Mouse (Mus musculus) B cell, adult 2 months (primary cell): ENCODE data around the gene Nt5c.
A peak's percentile ranks its signal among the peaks of the same experiment; 100 is the strongest.
"Not testable (repeated sequence)": the region's sequence is repeated elsewhere in the genome, so short reads cannot be mapped to it uniquely, and the experiment has no call there.

Experiments
- DNase-seq, 2 experiments: peaks; one replicate each; pipeline ENCODE4 v3.0.0; 2022

The Nt5c gene

DNA sequence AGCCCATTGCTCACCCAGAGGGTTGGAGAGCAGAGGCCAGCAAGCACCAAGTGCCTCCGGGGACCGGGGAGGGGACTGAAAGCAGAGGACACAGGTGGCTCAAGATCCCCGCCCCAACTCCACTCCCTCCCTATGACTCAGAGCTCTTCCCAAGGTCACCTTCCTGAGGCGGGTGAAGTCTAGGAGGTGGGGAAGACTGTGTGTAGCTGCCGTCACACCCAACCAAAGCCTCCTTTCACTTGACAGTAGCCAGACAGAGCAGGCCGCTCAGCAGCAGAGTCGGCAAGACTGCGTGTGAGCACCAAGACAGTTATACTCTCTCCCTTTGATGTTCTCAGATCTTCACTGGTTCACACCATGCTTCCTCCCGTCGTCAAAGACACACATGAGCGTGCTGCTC is 28.3 kb downstream of the Nt5c start:
- no peak for DNase-seq

DNA sequence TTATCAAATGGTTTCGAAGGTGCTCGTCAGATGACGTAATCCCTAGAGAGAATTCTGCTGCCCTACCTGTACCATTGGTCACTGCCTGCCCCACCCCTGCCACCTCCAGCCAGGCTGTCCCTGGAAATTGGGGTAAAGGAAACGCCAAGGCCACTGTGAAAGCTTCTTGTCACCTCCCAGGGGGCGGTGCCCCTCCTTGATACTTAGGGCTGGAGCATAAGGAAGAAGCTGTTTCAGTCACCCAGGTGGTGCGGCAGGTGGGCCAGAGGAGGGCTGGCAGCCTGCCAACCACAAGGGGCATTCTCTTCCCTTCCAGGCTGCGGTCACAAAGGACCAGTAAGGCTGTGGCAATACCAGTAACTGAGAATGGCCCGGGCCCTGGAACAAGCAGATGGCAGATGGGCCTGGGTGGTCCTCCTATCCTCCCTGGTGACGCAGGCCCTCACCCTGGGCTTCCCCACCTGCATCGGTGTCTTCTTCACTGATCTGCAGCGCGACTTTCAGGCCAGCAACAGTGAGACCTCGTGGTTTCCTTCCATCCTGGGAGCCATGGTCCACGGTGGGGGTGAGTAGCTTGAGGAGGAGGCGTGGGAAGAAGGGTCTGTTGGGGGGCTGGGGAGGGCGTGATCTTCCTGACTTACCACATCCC is 29.3 kb downstream of the Nt5c start, which contains the start of gene Slc16a5:
TSS of gene Slc16a5 (plus strand) at position 232 of the 649 bp plus-strand sequence.
- DNase-seq: no peak

DNA sequence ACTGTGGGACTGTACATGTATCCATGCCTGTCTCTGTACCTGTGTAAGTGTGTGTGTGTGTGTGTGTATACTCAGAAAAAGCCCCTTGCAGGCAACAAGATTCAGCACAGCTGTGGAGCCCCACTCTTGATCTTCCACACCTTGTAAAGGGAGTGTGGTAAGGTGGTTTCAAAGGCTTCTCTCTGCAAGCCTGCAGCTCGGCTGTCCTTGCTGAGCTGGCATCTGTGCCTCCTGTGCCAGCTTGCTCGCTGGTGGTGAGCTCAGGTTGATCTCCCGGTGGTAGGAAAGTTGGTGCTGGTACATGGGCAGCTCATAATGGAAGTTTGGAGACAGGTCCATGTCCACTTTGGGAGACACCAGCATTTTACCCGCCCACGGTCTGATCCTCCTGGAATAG is 29.8 kb downstream of the Nt5c start:
- no peak for DNase-seq

DNA sequence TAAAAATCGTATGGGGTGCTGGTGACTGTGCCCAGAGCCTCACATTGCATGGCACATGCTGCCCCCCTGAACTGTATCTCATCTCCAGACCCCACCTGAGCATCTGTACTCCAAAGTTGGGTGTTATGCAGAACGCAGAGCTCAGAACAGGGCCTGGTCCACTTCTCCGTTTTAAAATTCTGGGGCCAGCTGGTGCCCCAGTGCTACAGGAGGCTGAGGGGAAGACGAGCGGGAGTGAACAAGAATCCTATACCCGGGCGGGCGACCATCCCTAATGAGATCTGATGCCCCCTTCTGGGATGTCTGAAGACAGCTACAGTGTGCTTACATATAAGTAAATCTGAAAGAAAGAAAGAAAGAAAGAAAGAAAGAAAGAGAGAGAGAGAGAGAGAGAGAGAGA is 30.7 kb downstream of the Nt5c start:
- peak in 1 of 2 experiments; percentile 13 for DNase-seq

DNA sequence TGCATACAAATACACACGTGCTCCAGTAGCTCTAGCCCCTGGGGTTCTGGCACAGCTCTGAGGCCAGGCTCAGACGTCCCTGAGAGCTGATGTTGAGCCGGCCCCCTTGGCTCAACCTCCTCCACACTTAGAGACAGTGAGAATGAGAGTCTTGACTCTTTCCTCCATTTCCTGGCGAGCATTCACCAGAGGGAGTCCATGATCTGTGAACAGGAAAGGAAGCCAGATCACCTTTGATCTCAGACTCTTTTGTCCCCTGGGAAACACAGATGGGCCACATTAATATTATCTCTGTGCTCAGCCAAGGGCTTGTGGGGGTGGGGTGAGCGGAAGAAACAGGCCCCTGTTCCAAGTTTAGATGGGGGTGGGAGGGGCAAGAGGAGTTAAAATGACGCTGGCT is 34.3 kb downstream of the Nt5c start:
- DNase-seq: no peak

DNA sequence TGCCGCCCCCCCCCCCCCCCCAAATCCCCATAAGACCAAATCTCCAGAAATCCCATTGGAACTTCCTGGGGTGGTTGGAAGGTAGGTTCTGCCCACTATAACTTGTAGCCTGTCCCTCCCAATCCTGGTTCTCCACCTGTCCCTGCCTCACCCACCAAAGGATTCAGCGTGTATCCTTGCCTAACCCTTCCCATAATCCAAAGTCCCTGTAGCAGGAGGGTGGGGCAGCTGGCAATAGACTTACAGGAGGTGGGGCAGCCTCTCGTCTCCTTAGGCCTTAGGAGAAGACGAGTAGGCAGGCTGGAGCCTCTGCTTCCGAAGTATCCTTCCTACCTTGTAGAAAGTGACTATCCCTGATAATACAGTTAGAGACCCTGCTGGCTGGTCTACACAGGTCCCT is 35.5 kb downstream of the Nt5c start:
- no peak for DNase-seq

DNA sequence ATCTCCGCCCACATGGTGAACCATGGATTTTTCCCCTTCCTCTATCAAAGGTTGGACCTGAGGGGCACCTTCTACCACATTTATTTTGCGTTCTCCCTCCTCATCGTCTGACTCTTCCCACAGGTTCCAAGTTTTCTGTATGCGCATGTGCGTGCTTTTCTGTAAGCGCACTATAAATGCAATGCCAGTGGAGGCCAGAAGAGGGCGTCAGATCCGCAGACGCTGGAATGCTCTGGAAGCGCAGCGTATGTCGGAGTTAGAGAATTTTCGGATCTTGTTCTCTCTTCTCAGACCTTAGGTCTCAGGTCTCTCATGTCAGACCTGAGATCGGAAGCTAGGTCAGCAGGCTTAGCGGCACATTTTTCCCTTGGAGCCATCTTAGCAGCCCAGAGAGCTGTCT is 36.0 kb downstream of the Nt5c start:
- DNase-seq: no peak

DNA sequence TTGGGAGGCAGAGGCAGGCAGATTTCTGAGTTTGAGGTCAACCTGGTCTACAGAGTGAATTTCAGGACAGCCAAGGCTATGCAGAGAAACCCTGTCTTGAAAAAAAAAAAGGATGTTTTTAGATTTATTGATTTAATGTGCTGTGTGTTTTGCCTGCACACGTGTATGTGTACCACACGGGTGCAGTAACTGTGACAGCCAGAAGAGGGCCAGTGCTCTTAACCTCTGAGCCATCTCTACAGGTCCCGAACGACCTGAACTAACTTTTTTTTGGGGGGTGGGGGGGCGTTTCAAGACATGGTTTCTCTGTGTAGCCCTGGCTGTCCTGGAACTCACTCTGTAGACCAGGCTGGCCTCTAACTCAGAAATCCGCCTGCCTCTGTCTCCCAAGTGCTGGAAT is 36.8 kb downstream of the Nt5c start:
- not testable (repeated sequence) for DNase-seq

DNA sequence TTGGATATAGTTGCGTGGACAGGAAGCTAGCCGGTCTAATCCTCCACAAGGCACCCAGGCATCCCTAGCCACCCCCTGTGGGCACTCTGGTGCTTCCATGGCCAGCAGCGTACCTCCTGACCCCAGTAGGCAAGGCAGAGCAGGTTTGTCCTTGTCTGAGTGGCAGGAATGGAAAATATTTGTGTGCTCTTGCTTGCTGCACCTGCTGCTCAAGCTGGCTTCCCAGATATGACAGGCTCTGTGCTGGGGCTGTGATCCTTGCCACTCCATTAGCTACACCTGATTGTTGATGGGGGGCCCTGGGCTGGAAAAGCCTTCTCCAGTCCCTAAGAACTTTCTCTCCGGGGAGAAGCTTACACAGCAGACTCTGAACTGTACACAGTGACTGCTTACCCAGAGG is 38.4 kb downstream of the Nt5c start:
- no peak for DNase-seq

DNA sequence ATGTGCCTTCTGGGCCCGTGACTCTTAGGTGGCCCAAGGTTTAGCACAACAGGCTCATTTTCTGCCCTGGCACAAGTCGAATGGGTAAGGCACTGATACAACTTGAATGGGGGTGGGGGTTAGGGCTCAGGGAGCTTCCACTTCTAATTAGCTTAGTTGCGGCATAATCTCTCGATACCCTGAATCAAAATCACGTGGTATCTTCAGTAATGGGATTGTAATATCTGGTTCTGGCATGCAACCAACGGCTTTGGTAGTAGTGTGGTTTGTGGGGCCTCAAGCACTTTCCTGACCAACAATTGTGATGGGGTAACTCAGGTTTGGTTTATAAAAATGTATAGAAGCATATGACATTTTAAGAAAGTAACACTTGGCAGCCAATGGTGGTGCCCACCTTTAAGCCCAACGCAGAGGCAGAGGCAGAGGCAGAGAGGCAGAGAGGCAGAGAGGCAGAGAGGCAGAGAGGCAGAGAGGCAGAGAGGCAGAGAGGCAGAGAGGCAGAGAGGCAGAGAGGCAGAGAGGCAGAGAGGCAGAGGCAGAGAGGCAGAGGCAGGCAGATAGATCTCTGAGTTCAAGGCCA is 39.3 kb downstream of the Nt5c start:
- DNase-seq: no peak

DNA sequence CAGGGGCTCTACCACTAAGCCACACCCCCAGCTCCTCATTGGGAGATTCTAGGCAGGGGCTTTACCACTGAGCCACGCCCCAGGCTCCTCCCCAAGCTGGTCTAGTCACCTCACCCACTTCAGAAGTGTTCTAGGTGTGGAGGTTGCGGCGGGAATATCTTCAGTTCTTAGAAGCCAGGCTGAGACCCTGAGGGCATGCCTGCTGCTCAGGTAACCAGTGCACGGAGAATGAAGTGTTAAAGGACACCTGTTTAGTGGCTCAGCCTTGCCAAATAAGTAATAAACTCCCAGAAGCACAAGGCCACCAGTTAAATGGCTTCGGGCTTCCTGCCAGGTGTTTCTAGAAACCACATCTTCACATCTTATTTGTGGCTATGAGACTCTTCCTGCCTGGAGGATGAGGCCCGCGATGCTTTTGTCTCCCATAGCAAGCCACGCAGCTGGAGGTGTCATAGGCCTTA is 39.9 kb downstream of the Nt5c start:
- DNase-seq: no peak

DNA sequence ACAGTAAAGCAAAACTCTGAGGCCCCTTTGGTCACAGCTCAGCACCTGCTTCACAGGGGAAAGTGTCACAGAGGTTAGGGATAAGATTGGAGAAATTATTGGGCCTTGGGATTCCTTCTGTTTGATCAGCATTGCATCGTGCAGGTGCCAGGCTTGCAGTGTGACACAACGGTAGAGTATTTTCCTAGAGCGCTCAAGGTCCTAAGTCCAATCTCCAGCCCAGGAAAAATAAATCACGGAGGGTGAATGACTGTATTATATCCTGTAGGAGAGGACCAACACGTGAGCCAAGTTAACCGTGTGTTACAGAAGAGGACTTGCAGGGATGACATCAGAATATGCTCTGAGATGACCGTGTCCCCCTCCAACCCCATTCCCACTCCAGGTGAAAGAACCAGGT is 41.5 kb downstream of the Nt5c start:
- no peak for DNase-seq

DNA sequence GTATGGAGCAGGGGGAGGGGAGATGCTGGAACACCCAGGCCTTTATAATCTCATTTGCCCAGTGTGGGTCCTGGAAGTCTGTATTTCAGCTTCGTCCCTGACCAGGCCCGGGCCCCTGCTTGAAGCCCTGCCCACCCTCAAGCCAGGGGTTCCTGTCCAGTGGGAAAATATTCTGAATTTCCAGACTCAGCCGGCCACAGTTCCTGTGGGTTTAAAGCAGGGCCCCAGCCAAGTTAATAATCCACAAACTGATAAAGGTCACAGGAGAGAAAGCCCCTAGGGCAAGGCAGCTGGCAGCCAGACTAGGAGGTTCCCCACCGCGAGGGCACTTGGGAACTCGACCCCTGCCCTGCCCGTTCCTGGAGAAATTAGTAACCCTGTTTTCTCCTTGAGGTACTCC is 42.7 kb downstream of the Nt5c start:
- no peak for DNase-seq

DNA sequence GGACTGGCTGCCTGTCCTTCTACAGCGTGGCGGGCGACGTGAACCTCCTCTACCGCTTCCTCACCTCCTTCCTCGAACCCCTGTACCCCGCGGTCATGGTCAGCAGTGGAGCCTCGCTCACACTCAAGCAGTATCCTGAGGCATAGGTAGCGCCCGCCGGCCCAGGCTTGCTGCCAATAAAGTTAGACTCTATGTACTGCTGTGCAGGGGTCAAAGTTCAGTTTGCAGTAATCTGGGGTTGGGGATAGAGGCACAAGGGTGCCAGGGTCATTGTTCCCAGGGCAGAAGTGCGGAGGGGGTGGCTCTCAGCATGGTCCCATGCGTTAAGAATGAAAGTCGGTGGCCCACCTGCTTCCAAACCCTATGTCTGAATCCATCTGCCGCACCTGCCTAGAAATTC is 43.6 kb downstream of the Nt5c start:
- no peak for DNase-seq

DNA sequence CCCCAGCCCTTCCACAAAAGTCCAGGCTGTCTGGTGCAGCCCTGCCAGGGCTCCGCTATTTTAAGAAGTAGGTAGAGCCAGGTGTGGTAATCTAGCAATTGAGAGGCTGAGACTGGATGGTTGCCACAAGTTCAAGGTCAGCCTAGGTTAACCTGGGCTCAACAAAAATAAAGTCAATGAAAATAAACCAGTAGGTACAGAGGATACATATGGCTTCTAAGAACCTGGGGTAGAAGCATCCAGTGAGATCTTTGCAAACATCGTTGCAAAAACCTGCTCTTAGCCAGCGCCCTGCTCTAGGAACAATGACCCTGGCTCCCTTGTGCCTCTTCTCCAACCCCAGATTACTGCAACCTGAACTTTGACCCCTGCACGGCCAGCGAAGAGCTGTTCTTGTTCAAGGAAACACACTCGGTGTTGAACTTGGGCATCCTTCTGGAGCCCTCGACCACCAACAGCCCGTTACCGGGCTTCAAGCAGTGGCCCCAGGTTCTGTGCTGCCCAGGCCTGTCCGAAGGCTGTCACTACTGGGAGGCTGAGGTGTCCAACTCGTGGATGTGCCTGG is 44.3 kb downstream of the Nt5c start:
- no peak for DNase-seq

DNA sequence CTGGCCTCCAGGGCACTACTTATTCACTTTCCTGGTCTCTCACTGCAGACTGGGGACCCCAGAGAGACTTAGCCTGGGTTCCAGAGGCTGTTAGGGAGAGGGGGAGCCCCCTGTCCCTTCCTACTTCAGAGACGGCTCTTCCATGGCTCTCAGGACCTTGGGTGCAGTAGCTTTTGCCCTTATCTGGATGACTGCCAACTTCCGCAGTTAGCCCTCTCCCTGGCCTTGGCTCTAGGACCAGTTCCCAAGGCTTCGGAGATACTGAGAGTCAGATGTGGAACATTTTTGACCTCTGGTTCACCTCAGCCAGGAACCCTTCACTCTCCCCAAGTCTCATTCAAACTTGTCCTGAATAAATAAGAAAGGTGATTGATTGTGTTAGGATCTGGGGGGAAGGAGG is 44.8 kb downstream of the Nt5c start:
- no peak for DNase-seq

DNA sequence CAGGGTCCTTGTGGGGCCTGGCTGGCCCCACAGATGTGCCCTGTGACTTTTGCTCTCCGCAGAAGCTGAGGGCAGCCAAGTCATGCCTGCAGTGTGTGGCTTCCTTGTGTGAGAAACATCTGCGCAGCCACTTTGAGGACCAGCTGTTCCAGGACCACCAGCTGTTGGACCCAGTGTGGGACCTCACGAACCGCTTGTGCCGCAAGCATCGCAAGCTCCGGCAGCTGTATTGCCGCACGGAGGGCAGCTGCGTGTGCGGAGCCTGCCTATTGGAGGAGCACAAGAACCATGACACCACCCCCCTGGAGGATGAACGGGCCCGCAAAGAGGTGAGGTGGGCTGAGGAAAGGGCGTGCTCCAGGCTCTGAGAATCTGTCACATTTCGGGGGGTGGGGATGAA is 50.2 kb downstream of the Nt5c start:
- no peak for DNase-seq
